In genomic region chr13:65278383-65279341, GRCm38 (mm10) we compare ENCODE assay signal across 8 mouse cellular contexts. TPM values are rescaled to one million over a fixed set of nuclear protein-coding genes. Genes with fewer than 3 reads are reported as not detected.
DNase-seq lines count a peak whose midpoint lies in the region; ATAC-seq and TF ChIP-seq lines count a peak whose summit lies in the region.

Zfp369 (plus strand) TSS chr13:65278814.

- peak within 1 kb of the TSS; percentile 94 for H3K27ac ChIP-seq in forebrain, embryonic 16.5 days (ENCODE audit: low read length)
- H3K27ac ChIP-seq in layer of hippocampus, adult 2 months, result peak within 1 kb of the TSS; percentile 93
- H3K27ac ChIP-seq in lung, embryonic 14.5 days (ENCODE audit: low read depth), result peak within 1 kb of the TSS; percentile 83
- H3K27ac ChIP-seq in olfactory bulb, adult 2 months (ENCODE audit: insufficient read depth, low read depth, low read length), result peak within 1 kb of the TSS; percentile 72
- peak within 1 kb of the TSS; percentile 79 for H3K27ac ChIP-seq in thymus, adult 2 months (ENCODE audit: control insufficient read depth, insufficient read depth, low read length)

- peak; percentile 72 for DNase-seq in G1E (ENCODE audit: low spot score)
- peak; percentile 95 to 97 for DNase-seq in cerebellum, adult 18-20 months
- peak; percentile 95 for DNase-seq in heart, postnatal 36 days
- peak; percentile 95 to 96 for DNase-seq in layer of hippocampus, adult 2 months (ENCODE audit: low spot score in 2 of 2)
- DNase-seq in lung, embryonic 14.5 days, result peak; percentile 96
- peak; percentile 93 for DNase-seq in thymus, adult 2 months

- TF ChIP-seq POLR2A in olfactory bulb, adult 2 months (IDR thresholded peaks at IDR 0.05; ENCODE audit: insufficient read depth, low read depth, low read length), result peak; percentile 78
- TF ChIP-seq POLR2A in thymus, adult 2 months (IDR thresholded peaks at IDR 0.05; ENCODE audit: control insufficient read depth, extremely low read depth, insufficient read depth, low read length, poor library complexity), result peak; percentile 37; the same call in 1 of the 2 replicates

- TF ChIP-seq CTCF in G1E (IDR thresholded peaks at IDR 0.05; ENCODE audit: low read depth, low read length), result no peak
- TF ChIP-seq CTCF in layer of hippocampus, adult 2 months (conservative IDR thresholded peaks at IDR 0.05), result peak; percentile 49
- peak; percentile 35 for TF ChIP-seq CTCF in lung, embryonic 14.5 days (IDR thresholded peaks at IDR 0.05; ENCODE audit: low read depth)
- no peak for TF ChIP-seq CTCF in olfactory bulb, adult 2 months (IDR thresholded peaks at IDR 0.05; ENCODE audit: insufficient read depth, low read depth, low read length)
- peak; percentile 53; the same call in 1 of the 2 replicates for TF ChIP-seq CTCF in thymus, adult 2 months (IDR thresholded peaks at IDR 0.05; ENCODE audit: borderline replicate concordance, control insufficient read depth, extremely low read depth, insufficient read depth, low read length, poor library complexity)

- intact Hi-C loops in heart, postnatal 36 days (cut with DNase I), result loop anchor here (1.0 to 10.0 kb wide), 2 partner anchors 37 to 164 kb away; partner anchors contain the start of gene Mfsd14b

- no peaks in the 10 kb centered on the region; the same call in 1 of the 2 replicates for H3K4me1 ChIP-seq in G1E (ENCODE audit: insufficient read depth, low read depth, low read length)
- peaks cover 13% of the 10 kb centered on the region for H3K4me1 ChIP-seq in forebrain, embryonic 16.5 days (replicated peaks; ENCODE audit: control insufficient read depth, insufficient read depth, low read length)
- H3K4me1 ChIP-seq in lung, embryonic 14.5 days (ENCODE audit: insufficient read depth), result no peaks in the 10 kb centered on the region
- H3K4me1 ChIP-seq in olfactory bulb, adult 2 months (ENCODE audit: control insufficient read depth, insufficient read depth, low read length), result no peaks in the 10 kb centered on the region
- no peaks in the 10 kb centered on the region for H3K4me1 ChIP-seq in thymus, adult 2 months (replicated peaks; ENCODE audit: control insufficient read depth, insufficient read depth, low read length)

- H3K36me3 ChIP-seq in G1E (replicated peaks), result peaks cover 5% of the 10 kb centered on the region
- peaks cover 5% of the 10 kb centered on the region; the same call in 1 of the 2 replicates for H3K36me3 ChIP-seq in forebrain, embryonic 16.5 days (ENCODE audit: control insufficient read depth, insufficient read depth)
- no peaks in the 10 kb centered on the region for H3K36me3 ChIP-seq in lung, embryonic 14.5 days (ENCODE audit: insufficient read depth)
- no peaks in the 10 kb centered on the region for H3K36me3 ChIP-seq in thymus, adult 2 months (ENCODE audit: control insufficient read depth, insufficient read depth, low read length)

- peak; percentile 95 for ATAC-seq in G1E (ENCODE audit: extremely low read depth, insufficient number of reproducible peaks, low FRiP score, poor library complexity, severe bottlenecking)
- ATAC-seq in forebrain, embryonic 16.5 days, result peak; percentile 98
- ATAC-seq in lung, embryonic 14.5 days (ENCODE audit: insufficient read depth), result peak; percentile 99

- H3K27me3 ChIP-seq in G1E (ENCODE audit: insufficient read depth, low read length), result no peaks in the 10 kb centered on the region
- no peaks in the 10 kb centered on the region for H3K27me3 ChIP-seq in forebrain, embryonic 16.5 days (replicated peaks; ENCODE audit: control insufficient read depth, insufficient read depth, low read length)
- H3K27me3 ChIP-seq in lung, embryonic 14.5 days (ENCODE audit: insufficient read depth, low read length), result no peaks in the 10 kb centered on the region
- no peaks in the 10 kb centered on the region for H3K27me3 ChIP-seq in thymus, adult 2 months (ENCODE audit: control insufficient read depth, insufficient read depth, low read length)

- H3K4me2 ChIP-seq in forebrain, embryonic 16.5 days (ENCODE audit: low read length), result peak within 1 kb of the TSS; percentile 76
- peak within 1 kb of the TSS; percentile 70 for H3K4me2 ChIP-seq in lung, embryonic 14.5 days

- 0 out of 2 replicates have a peak, but pooled peaks cover 2% of the 10 kb centered on the region for H3K9me3 ChIP-seq in G1E (replicated peaks)
- H3K9me3 ChIP-seq in forebrain, embryonic 16.5 days (ENCODE audit: control insufficient read depth, low read length), result peaks cover 25% of the 10 kb centered on the region
- H3K9me3 ChIP-seq in lung, embryonic 14.5 days (ENCODE audit: low read depth, low read length), result peaks cover 10% of the 10 kb centered on the region; the same call in 1 of the 2 replicates

- under 1% methylated on average over 50 of the region's 50 CpGs for WGBS in forebrain, embryonic 16.5 days
- under 1% methylated on average over 50 of the region's 50 CpGs for WGBS in lung, embryonic 14.5 days
- under 1% methylated on average over 50 of the region's 50 CpGs for WGBS in olfactory bulb, adult 2 months
- WGBS in thymus, adult 2 months, result under 1% methylated on average over 50 of the region's 50 CpGs

- H3K9ac ChIP-seq in forebrain, embryonic 16.5 days (replicated peaks; ENCODE audit: low read depth, low read length), result peak within 1 kb of the TSS; percentile 84
- peak within 1 kb of the TSS; percentile 70 for H3K9ac ChIP-seq in lung, embryonic 14.5 days

- peak within 1 kb of the TSS; percentile 73 for H3K4me3 ChIP-seq in G1E (ENCODE audit: low read depth, low read length)
- peak within 1 kb of the TSS; percentile 82 for H3K4me3 ChIP-seq in forebrain, embryonic 16.5 days (replicated peaks; ENCODE audit: low read length)
- peak within 1 kb of the TSS; percentile 76 for H3K4me3 ChIP-seq in layer of hippocampus, adult 2 months
- H3K4me3 ChIP-seq in lung, embryonic 14.5 days (ENCODE audit: low read depth, low read length), result peak within 1 kb of the TSS; percentile 51
- H3K4me3 ChIP-seq in olfactory bulb, adult 2 months (ENCODE audit: insufficient read depth, low read depth, low read length), result peak within 1 kb of the TSS; percentile 77
- peak within 1 kb of the TSS; percentile 58 for H3K4me3 ChIP-seq in thymus, adult 2 months (ENCODE audit: control insufficient read depth, insufficient read depth, low read length)

RNA-seq across cellular contexts. Expression of gene Zfp369, which starts in this region (rescaled TPM):
- total RNA-seq in G1E (2014; fragmentation: Nextera tagmentation) (71.3 and 76.9 TPM in 2 replicates), G1E (2017) (33.9 and 42.4 TPM in 2 replicates)
- 4.3 and 4.6 TPM in 2 replicates for polyA plus RNA-seq in G1E (2012)
- 20.5 and 21.2 TPM in 2 replicates for polyA plus RNA-seq in forebrain, embryonic 16.5 days (2015; fragmentation: Nextera tagmentation; extraction: Ambion mirVana)
- 10 to 100 TPM; 21.9 to 26.0 TPM for total RNA-seq in heart, postnatal 36 days (2021)
- total RNA-seq in layer of hippocampus, adult 2 months (2021), result 10 to 100 TPM; 66.5 to 68.5 TPM
- 17.2 and 17.9 TPM in 2 replicates for polyA plus RNA-seq in lung, embryonic 14.5 days (2014; fragmentation: Nextera tagmentation; extraction: Ambion mirVana)
- not detected in 2 replicates for polyA plus RNA-seq in olfactory bulb, adult 2 months (2012; ENCODE audit: insufficient read depth, insufficient read length, low replicate concordance, missing spikeins)
- 43.9 and 52.8 TPM in 2 replicates for polyA plus RNA-seq in thymus, adult 2 months (2012; rRNA removed)

Comparison
In these comparisons a context has a peak if more than half of its experiments do, and no peak if none do; other contexts are left out.
1. Peak in every context shown above with its lines: DNase-seq, ATAC-seq, H3K4me3 ChIP-seq and H3K27ac ChIP-seq.
2. CTCF ChIP-seq: peak in layer of hippocampus, adult 2 months (single experiment), lung, embryonic 14.5 days (single experiment) and thymus, adult 2 months (single experiment); none in G1E (single experiment) and olfactory bulb, adult 2 months (single experiment).